Mouse (Mus musculus) spleen, embryonic (tissue): ENCODE results near the gene Susd3.

Source experiments
- CTCF ChIA-PET: fragments of 350-600 bp; sonication (Branson Sonifier 250); formaldehyde crosslinking; loops from one replicate; lab custom pipeline; 2022; lab: Charles Lee

The Susd3 gene

GRCm38 (mm10) chr13:49188966-49189360 is 59.5 kb downstream of the Susd3 start:
- CTCF ChIA-PET, result interaction anchor here (0.7 kb wide), 1 partner anchor 18 kb away, joined by 5 read pairs; no protein-coding TSS in a partner anchor

DNA sequence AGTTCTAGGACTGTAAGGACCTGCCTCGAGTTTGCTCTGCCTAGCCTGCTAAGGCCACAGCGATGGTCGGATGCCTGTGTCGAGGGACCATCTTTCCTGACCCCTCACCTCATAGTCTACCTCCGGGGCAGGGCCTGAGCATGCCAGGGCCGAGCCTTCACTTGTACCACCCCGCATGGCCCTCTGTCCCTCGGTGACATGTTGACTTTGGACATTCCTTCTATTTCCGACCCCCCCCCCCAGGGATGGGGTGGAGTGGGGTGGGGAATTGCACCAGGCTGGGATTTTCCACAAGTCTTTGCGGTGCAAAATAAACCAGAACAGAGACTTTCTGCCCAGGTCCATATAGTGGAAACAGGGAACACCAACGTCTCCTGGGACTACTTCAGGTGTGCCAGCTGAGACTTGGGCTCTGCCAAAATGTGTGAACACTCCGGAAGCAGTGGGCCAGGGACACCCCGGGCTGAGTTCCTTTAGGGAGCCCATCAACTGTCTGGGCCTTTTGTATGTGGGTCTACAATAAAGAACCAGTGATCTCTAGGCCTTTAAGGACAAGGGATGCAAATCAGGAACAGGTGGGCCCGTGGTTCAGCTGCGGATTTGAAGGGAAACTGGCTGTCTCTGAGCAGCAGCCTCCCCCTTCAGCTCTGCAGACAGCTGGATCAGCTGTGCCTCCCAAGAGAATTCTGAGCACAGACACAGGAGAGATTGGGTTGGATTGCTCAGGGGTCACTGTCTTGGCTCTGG is 60.1 kb downstream of the Susd3 start:
- CTCF ChIA-PET, result interaction anchor here (0.7 kb wide), 2 partner anchors 19 to 65 kb away, joined by 4 to 5 read pairs; no protein-coding TSS in a partner anchor

GRCm38 (mm10) chr13:49187288-49188218 is 61.0 kb downstream of the Susd3 start, which contains the start of gene Ninj1:
TSS of gene Ninj1 (plus strand) at chr13:49187485.
- CTCF ChIA-PET, result interaction anchor here (0.5 to 0.7 kb wide), 3 partner anchors 61 to 243 kb away, joined by 4 to 6 read pairs (median 4); partner anchors contain the start of gene Susd3

DNA sequence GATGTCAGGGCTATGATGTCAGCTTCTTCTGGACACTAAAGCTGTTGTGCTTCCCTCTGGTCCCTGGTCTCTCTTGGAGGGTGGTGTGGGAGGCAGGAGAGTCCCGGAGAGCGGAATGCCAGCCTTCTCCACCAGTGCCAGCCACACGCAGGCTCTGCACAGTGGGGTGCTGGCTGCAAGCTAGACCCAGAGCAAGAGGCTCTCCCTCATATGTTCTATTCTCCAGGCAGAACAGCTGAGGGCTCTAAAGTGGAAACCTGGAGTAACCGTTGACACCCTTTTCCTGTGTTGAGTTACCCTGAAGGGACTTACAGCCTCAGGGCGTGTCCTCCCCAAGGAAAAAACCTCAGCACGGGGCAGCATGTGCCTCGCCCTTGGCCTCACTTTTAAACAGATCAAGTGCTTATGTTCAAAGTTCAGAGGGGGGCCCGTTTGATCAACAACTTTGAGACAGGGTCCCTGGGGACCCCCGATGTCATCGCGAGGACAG is 61.7 kb downstream of the Susd3 start:
- CTCF ChIA-PET, result interaction anchor here (0.5 kb wide), 1 partner anchor 243 kb away, joined by 4 read pairs; no protein-coding TSS in a partner anchor

GRCm38 (mm10) chr13:49183646-49184045 is 64.9 kb downstream of the Susd3 start:
- CTCF ChIA-PET, result no interaction called here

GRCm38 (mm10) chr13:49183161-49183560 is 65.3 kb downstream of the Susd3 start:
- CTCF ChIA-PET, result no interaction called here

GRCm38 (mm10) chr13:49181411-49181984 is 67.0 kb downstream of the Susd3 start:
- CTCF ChIA-PET, result no interaction called here

DNA sequence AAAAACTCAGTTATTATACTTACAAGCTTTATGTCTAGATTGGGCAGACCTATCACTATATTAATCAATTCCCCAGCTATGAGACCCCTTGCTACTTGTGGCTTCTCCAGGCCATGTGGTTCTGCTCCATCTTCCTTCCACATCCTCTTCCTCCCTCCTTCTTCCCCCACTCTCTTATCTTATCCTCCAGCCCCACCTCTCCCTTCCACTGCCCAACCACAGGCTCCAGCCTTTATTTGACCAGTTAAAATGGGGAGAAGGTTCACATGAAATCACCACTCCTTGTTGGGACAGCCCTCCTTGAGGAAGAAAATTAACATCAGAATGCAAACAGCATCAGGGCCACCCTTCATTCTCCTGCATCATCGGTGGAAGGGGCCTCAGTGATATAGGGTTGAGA is 67.8 kb downstream of the Susd3 start:
- CTCF ChIA-PET, result no interaction called here
